Mouse (Mus musculus) adrenal gland, adult 8-10 months (tissue): Measurements from ENCODE around the gene Isg15. TPM values are rescaled to one million over a fixed set of nuclear protein-coding genes. Genes with fewer than 3 reads are reported as not detected.
A peak's percentile ranks its signal among the peaks of the same experiment; 100 is the strongest.

Experiments
- DNase-seq: peaks from one replicate; pipeline ENCODE4 v3.0.0; 2022
- total RNA-seq, 4 experiments: library from RNA; stranded (reverse); gene quantifications; 2 replicates each; pipeline ENCODE4 v1.2.4; 2022

Gene Isg15
- total RNA-seq, 4 experiments from 2014 or later, result 3.1 to 3.9 (median 3.6) TPM

- DNase-seq, result peak; percentile 66
These were observed 2.4 kb upstream of the Isg15 start, which contains the start of gene AW011738 for GRCm38 (mm10) chr4:156203001-156203412. TSS of gene AW011738 (plus strand) at chr4:156203304.

DNA sequence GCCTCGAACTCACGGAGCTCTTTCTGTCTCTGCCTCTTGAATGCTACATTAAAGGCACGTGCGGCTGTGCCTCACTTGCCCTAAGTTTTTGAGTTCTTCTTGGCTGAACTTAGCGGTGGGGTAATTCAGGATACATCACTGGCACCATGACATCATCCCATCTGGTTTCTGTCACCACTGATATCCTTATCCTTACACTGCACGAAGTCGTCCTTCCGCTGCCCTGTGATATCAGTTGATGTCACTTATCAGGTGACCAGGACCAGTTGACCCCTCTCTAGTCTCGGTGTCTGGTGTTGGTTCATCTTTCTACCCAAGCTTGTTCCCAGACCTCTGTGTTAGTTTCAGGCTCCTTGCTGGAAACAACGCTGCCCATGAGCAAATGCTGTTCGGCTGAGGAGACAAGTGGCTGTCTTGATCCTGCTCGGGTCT, 1.9 kb upstream of the Isg15 start:
- DNase-seq, result no peak

DNA sequence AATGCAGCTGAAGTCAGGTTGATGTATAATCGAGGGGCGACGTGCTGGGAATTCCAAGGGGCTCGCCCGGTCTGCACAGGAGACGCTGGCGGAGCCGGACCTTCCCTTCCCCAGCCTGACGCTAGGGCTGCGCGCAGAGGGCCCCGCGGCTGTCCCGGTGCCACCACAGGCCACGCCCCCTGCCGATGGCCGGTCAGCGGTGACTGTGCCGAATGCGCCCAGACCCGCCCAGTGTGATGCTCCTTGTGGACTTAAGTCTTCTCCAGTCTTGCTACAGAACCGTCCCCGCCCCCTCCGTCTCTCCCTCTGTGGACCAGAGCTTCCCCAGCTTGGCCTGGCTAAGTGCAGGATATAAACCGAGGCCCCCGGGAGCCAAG, 2.8 kb downstream of the Isg15 start:
- DNase-seq, result peak; percentile 90

GRCm38 (mm10) chr4:156197131-156197828, 3.3 kb downstream of the Isg15 start, which contains the start of gene Agrn:
TSS of gene Agrn (minus strand) at chr4:156197488.
- DNase-seq, result peak; percentile 45

DNA sequence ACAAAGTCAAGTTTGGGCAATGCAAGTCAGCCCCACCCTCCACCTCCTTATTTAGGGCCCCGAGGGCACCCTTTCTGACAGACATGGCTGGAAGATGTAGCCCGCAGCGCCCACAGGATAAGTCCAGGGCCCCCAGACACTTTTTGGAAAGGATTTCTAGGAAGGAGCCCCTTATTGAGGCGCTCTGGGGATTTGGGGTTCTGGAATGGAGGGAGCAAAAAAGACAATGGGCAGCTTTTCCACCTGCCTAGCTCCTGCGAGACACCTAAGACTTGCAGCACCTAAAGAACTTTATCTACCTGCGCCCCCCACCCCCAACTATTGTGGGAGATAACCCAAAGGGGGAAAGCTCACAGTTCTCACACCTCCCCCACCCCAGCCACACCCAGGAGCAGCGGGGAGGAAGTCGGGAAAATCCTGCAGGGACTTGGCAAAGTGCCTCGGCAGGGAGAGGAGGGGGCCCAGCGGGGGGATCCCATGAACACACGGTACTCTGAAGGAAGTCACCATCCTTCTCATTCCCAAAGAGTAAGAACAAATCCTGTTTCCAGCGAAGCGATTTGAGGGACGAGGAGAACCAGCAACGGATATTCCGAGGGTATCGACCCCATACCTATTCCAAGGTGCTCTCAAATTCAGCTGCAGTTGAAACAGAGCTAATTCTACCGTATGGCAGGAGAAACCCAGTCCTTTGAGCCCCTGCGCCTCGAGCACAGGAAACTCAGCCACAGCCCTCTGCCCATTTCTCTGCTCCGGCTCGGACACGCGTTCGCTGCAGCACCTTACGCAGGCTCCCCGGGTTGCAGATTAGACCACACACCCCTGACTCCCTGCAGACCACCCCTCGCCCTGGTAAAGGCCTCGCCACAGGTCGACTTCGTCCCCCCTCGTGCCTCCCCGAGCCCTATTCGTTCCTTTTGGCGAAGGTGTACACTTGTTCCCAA, 4.4 kb downstream of the Isg15 start:
- no peak for DNase-seq

DNA sequence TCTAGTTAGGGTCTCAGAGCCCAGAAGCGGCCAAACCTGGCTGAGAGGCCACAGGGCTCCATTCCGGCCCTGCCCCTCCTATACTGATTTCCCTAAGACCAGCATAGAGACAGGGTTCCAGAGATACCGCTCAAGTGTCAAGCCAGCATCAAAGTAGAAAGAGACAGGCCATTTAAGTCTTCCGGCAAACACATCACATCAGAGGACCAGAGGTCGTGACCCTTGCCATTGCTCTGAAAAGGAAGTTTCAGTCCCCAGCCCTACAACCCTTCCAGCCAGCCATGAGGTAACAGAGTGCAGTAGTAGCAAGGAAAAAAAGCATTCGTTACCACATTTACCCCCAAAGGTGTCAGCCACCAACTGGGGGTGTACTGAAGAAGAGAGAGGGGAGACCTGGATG, 6.3 kb downstream of the Isg15 start:
- DNase-seq, result no peak

- DNase-seq, result no peak
These were observed 6.7 kb downstream of the Isg15 start for GRCm38 (mm10) chr4:156193906-156194305.

DNA sequence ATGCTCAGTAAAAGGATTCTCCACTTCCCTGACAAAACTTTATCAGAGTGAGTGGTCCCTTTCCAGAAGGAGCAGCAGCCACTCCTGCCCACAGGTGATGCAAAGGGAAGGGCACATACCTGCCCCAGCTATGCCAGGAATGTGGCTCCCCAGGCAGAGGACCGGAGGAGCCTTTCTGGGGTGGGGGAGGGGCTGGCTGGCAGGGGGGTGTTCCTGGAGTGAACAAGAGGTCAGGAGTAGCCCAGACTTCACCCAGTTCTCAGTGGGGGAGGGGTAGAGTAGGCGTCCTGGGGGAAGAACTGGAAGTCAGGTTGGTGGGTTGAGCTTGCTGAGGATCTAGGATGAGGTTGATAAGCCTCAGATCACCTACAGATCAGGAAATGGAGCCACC, 7.4 kb downstream of the Isg15 start:
- no peak for DNase-seq

DNA sequence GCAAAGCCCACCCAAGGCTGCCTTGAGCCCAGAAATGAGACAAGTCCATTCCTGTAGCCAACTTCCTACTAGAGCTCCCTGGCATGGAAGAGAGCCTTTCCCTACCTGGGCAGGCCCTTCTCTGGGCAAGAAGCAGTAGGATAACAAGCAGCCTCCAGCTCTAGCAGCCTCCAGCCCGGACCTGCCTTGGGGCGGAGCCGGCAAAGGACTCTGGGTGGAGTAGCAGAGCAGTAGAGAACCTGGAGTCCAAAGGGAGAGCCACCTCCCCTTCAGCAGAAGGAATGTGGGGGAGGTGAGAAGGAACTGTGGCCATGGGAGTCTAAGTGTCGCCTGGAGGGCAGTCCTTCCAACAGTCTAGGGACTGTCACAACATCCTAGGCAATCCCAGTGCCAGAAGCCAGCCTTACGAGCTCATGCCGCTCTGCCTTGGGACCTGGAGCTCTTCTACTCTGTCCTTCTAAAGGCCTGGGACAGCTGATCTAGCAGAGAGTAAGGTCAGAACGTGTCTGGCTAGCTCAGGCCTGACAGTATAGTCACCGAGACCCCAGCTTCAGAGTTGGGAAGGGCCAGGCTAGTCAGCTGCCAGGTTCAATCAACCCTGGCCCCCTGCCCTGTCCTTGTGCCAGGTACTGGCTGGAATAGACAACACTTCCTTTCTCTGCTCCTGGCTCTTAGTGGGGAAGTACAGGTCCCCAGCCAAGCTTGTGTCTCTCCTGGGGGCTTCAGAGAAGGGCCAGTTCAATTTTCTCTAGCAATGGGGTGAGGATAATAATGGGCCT, 8.0 kb downstream of the Isg15 start:
- no peak for DNase-seq

GRCm38 (mm10) chr4:156188811-156189323, 11.8 kb downstream of the Isg15 start:
- no peak for DNase-seq

GRCm38 (mm10) chr4:156188162-156188810, 12.3 kb downstream of the Isg15 start:
- DNase-seq, result no peak

GRCm38 (mm10) chr4:156185950-156186850, 14.4 kb downstream of the Isg15 start:
- no peak for DNase-seq

DNA sequence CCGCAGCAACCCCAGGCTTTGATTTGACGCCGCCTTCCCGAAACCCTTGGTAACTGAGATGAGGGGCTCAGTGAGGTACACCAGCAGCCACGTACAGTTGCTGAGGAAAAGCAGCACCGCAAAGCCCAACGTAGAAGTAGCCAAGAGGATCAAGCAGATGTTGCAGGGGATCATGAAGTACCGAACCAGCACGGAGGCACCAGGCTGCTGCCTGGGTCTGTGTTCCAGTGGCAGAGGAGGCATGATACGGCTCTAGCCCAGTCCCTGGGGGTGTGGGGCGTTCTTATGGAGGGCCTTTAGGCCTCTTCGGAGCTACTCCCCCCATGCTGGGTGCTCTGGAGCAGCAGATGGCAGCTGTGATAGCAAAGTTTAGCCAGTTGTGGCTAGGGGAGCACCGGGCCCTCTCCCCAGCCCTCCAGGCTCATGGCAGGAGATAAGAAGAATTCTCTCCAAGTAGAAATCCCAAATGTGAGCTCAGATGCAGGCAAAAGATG, 15.1 kb downstream of the Isg15 start:
- DNase-seq, result no peak

DNA sequence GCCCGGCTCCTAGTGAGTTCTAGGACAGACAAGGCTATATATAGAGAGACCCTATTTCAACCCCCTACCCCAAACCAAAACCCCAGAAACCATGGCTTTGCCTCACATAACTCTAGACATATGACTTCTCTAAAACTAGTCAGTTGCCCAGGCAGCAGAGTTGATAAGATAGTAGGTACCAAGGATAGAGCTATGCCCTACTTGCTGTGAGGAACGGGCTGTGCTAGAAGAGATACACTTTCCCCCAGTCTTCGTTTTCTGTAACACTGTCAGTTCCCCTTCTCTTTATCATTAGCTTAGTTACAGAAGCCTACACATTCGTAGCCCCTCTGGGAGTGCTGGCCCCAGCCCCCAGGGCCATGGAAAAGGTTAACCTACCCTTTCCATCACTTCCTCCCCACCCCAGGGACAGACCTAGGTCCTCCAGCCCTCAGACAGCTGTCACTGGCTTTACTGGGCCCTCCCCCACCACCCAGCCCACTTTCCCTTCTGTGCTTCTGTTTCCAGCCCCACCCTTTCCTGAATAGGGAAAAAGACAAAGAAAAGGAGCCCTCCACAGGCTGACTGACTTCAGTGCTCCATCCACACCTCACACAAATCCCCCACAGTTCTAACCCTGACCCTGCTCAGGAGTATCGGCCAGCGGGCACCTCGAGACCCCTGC, 16.2 kb downstream of the Isg15 start:
- no peak for DNase-seq

- DNase-seq, result no peak
These were observed 16.9 kb downstream of the Isg15 start for GRCm38 (mm10) chr4:156183747-156184146.

DNA sequence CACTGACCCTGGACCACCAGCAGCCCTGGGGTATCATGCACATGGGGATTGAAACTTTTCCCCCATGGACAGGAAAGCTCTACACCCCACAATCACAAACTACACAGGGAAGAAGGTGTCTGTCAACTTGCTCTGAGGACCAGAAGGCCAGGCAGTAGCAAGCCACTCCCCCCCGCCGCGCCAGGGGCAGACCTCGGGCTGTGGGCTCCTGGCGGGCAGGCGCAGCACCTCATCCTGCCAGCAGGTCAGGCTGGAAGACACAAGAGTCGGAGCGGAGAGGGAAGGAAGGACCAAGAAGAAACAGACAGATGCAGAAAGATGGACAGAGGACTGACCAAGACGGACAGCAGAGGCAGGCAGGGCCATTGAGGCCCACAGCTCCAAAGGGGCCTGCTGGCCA, 23.0 kb downstream of the Isg15 start:
- no peak for DNase-seq

GRCm38 (mm10) chr4:156171828-156172227, 28.8 kb downstream of the Isg15 start:
- DNase-seq, result no peak

DNA sequence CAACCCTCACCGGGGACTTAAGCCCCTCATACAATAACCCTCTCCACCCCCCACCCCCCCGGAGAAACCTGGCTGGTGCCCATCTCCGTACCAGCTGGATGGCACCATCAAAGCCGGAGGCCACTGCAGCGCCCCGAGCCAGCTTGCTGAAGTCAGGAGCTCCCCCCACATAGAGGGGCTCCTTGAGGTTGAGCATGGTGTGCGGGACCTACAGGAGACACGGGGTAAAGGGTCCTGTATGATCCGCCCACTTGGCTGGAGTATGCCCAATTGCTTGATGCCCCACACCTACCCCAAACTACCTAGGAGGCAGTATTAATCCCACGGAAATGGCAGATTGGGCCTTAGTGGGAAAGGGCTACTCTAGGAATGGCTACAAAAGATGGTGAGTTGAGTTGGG, 31.5 kb downstream of the Isg15 start:
- no peak for DNase-seq

- no peak for DNase-seq
These were observed 32.0 kb downstream of the Isg15 start for GRCm38 (mm10) chr4:156168611-156169010.

DNA sequence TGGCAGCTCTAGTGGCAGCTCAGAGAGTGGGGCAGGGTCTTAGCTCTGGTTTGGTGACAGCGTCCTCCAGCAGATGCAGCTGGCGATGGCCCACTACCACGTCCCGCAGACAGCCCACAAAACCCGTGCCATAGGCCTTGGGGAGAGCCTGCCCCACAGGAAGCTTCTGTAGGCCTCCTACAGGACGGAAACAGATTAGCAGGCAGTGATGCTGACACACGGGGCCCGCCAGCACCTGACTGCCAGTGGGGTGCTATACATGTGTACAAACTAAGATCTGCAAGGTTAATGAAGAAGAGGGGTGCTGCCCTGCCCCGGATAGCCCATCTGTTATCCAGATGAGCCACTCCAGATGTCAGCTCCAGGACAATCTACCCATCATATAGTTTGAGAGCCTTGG, 34.1 kb downstream of the Isg15 start:
- DNase-seq, result no peak
